Mouse (Mus musculus): ENCODE results near the gene Irf2bpl.
A peak's percentile ranks its signal among the peaks of the same experiment; 100 is the strongest.

- TF ChIP-seq CTCF (IDR thresholded peaks at IDR 0.05 in 2 of 3, conservative IDR thresholded peaks at IDR 0.05 in 1 of 3; ENCODE audit: control insufficient read depth in 1 of 3, insufficient read depth in 1 of 3, low read depth in 2 of 3, low read length in 3 of 3, poor library complexity in 1 of 3, severe bottlenecking in 1 of 3) (no peak), EP300 (IDR thresholded peaks at IDR 0.05; ENCODE audit: low read depth in 1 of 2, low read length in 2 of 2) (peak; percentile 49 to 50; a peak in 3 of 4 replicates), USF2 (IDR thresholded peaks at IDR 0.05; ENCODE audit: borderline replicate concordance in 1 of 2, insufficient read depth in 1 of 2, low read depth in 1 of 2, low read length in 2 of 2) (no peak), ETS1 (IDR thresholded peaks at IDR 0.05; ENCODE audit: low read depth, low read length) (peak; percentile 61; the same call in 1 of the 2 replicates), MAX (IDR thresholded peaks at IDR 0.05; ENCODE audit: low read length) (no peak), CHD2 (IDR thresholded peaks at IDR 0.05; ENCODE audit: low read length) (no peak), NRF1 (IDR thresholded peaks at IDR 0.05; ENCODE audit: insufficient read depth, low read depth, low read length, poor library complexity, severe bottlenecking) (no peak), ZNF384 (IDR thresholded peaks at IDR 0.05; ENCODE audit: low read depth, low read length) (no peak)
These were observed 31.1 kb downstream of the Irf2bpl start for GRCm38 (mm10) chr12:86853516-86853915.

Data from MEL (cell line).